Mouse (Mus musculus) monocyte, adult 2 months (primary cell): ENCODE results near the gene Eef1a2.

Experiments used
- DNase-seq, 2 experiments: peaks; one replicate each; pipeline ENCODE4 v3.0.0; 2022; ENCODE audit warnings: low spot score in 2 of 2, low read depth in 1 of 2

Eef1a2 gene

GRCm38 (mm10) chr2:181134591-181135445 lies 22.0 kb downstream of the Eef1a2 start, which contains the start of gene Kcnq2:
Gene Kcnq2 (minus strand): TSS chr2:181135300.
- DNase-seq: no peak

GRCm38 (mm10) chr2:181133837-181134590 lies 22.8 kb downstream of the Eef1a2 start:
- no peak for DNase-seq

DNA sequence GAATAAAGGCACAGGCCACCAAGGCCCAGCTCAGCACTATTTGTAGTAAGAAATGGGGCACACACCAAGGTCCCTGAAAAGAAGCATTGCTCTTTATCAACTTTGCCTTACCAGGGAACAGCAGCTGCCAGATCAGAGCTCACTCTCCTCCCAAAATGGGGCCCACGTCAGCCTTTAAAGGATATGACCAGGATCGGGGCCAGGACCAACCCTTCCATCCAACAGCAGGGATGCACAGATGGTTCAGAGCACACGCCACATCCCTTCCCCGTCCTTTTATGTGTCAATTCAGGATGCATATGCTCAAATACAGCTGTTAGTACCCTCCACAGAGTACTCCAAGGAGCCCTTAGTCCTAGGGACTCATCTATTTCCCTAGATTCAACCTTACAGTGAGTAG lies 26.6 kb downstream of the Eef1a2 start:
- no peak for DNase-seq

DNA sequence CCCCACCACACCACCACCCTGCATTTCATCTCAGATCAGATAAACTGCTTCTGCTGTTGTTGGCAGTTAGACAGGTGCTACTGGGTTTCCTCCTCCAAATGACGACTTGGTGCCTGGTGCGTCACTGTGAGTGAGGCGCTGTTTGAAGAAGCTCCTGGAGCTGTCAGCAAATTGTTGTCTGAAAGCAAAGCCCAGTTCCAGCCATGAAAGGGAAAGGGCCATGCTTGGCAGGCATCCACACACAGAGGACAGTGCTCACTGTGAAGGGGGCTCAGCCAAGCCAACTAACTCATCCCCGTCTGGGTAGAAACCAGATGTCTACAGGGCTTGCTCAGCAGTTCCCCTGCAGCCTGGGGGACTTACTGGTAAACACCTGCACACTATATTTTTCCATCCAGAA lies 27.9 kb downstream of the Eef1a2 start:
- DNase-seq: no peak

DNA sequence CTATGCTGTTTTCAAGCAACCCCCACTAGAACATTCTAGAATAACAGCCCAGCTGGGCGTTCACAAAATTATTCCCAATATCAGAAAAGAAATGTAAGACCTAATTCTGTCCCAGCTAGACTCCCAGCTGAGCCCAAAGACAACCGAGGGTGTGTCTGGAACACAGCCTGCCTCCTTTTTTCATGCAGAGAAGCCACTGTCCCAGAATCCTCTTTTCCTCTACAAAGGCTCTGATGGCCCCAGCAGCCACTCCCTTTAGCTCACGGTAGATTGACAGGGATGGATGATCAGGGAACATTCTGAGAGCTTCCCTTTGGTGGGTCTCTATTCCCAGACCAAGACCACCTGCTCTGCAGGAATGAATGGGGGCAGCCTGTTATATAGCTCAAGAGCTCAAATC lies 29.0 kb downstream of the Eef1a2 start:
- DNase-seq: no peak

DNA sequence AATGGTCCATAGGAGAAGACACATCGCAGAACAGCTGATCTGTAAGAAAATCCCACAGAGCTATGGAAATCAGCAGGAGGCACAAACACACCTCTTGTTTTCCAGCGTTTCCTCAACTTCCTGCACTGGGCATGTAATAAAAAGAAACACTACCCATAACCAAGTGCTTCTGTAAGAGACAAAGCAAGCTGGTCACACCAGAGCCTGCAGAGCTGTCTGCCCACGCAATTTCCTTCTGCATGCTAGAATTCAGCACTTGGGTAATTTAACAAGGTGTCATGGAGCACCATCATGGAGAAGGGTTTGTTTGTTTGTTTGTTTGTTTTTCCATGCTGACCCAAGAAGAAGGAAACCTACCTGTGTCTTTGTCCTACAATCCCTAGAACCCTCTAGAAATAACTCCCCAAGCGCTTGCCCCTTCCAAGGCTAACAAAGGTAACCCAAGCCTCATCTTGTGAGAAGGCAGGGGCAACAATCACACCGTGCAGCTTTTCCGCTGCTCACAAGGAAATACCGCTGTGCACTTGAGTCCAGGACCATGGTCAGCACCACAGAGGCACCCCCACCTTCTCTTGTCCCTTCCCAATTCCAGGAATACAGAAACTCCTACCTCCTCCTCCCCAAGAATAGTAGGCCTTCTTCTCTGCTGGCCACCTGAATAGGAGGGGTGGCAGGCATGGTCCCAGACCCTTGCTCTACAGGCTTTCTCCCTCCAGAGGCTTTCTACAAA lies 30.9 kb downstream of the Eef1a2 start:
- no peak for DNase-seq

DNA sequence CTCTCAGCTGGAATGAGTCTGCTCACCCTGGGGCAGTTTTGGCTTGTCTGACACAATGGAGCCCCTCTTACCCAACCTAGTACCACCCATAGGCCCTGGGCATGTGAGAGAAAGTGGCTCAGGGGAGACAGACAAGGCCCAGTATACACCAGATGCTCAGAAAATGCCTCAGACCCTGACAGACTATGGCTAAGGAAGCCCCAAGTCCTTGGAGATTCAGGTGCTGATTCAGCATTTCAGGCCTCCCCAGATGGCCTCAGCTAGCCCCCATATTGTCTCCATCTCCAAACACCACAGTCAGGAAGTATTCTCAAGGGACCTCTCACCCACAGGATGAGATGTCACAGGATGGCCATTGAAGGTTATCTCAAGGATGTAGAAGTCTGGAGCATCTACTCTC lies 34.2 kb downstream of the Eef1a2 start:
- no peak for DNase-seq

GRCm38 (mm10) chr2:181120922-181121449 lies 35.8 kb downstream of the Eef1a2 start:
- no peak for DNase-seq

DNA sequence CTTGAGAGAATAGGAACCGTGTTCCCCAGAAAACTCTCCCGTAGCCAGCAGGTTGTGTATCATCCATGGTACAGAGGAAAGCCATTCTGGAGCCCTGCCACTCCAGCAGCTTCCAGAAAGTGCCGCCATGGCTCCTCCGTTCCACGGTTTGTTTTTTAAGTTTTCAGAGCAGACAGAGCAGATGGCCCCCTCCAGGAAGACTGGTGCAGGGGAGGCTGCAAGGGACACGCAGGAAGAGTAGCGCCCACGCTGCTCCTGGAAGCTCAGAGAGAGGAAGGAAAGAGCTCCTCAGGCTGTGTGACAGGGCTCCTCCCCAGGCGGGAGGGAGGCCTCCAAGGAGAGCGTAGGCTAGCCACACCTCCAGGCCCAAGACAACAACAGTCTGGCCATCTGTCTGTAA lies 36.9 kb downstream of the Eef1a2 start:
- no peak for DNase-seq

- DNase-seq: no peak
Measured at GRCm38 (mm10) chr2:181116436-181116835, 40.4 kb downstream of the Eef1a2 start.

DNA sequence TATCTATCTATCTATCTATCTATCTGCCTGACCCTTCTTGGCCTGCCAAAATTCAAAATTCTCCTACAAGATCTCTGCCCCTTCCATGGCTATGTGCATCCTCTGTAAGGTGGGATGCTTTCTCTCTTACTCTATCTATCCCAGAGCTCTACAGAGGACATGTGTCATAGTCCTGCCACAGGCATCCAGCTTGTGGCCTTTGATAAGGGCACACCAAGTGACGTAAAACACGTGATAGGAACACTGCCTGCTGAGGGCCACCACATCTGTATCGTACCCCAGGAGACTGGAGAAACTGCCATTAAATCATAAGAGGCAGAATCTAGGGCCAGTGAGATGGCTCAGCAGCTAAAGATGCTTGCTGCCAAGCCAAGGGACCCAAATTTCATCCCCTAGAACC lies 41.4 kb downstream of the Eef1a2 start:
- DNase-seq: no peak

- no peak for DNase-seq
Measured at GRCm38 (mm10) chr2:181113762-181114361, 43.0 kb downstream of the Eef1a2 start.

DNA sequence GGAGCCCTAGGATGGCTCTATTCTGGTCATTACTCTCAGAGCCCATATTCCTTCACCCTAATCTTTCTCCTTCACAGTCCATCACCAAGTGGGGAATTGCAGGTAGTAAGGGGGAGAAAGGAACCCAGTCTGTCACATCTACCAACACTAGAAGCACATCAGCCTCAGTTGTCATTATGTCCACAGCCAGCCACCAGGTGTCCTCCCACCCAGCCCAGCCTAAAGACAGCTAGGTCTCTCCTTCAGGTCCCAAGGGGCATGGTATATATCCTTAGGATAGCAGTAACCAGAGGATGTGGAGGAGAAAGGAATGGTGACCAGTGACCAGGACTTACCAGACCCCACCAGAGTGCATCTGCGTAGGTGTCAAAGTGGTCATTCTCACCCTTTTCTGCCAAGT lies 45.1 kb downstream of the Eef1a2 start:
- DNase-seq: no peak

DNA sequence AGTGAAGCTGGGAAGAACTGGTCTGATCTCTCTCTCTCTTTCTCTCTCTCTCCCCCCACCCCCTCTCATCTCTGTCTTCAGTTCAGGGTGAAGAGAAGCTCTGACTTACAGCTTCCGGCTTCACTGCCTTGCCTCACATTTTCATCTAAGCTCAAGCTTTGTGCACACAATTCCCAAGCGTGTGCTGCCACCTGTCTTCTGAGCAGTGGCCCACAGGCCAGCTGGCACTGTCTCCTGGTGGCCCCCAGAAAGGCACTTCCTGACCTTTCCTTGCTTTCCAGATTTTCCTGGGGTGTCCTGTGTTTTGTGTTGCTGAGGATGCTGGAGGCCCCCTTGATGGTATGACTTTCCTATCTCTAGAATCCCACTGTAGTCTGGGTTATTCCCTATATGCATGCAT lies 52.7 kb downstream of the Eef1a2 start:
- DNase-seq: no peak

DNA sequence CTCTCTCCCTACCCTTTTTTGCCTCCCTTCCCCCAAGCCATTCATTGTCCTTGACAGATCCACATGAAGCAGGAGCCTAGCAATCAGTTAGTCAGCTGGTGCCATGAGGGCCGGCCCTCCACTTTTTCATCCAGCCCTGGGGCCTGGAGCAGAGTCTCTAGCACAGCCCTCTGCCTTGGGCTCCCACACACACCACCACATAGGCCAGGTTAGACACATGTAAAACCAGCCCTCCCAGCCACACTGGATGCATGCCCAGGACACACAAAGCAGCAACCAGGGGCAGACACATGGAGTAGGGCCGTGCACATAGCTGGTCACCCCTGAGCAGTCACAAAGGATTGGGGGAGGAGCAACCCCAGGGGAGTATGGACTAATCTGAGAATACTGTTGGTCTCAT lies 54.7 kb downstream of the Eef1a2 start:
- DNase-seq: no peak

- no peak for DNase-seq
Measured at GRCm38 (mm10) chr2:181101626-181102025, 55.2 kb downstream of the Eef1a2 start.

DNA sequence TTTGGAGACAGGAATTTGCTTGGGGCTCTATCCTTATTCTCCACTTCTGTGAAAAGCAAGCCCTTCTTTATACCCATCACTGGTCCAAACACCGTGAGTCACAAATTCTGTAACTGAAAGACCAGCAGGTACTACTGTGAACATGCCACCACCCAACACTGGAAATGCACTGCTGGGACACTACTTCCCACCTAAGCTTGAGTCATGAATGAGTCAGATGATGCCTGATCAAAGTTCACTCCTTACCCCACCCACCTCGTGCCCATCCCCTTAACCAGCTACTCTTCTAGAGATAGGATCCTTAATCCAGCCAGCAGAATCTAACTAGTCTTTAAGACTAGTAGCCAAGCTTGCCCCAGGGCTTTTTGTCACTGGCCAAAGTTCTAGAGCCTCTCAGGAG lies 56.7 kb downstream of the Eef1a2 start:
- DNase-seq: no peak
